Mouse (Mus musculus) subcutaneous adipose tissue, adult 2 months (tissue): Measurements from ENCODE around the gene Maip1. TPM values are rescaled to one million over a fixed set of nuclear protein-coding genes. Genes with fewer than 3 reads are reported as not detected.

Experiments used
- polyA plus RNA-seq: library from polyadenylated mRNA; depleted of rRNA; stranded (reverse); fragments of >200 nt; gene quantifications from 2 replicates; pipeline ENCODE4 v1.2.3, GENCODE M21; 2012; ENCODE audit warnings: low replicate concordance; rRNA removed

The Maip1 gene
- 6.6 and 8.5 TPM in 2 replicates for polyA plus RNA-seq

GRCm38 (mm10) chr1:57406187-57407151 is at the start of gene Maip1, which contains the start of gene Tyw5:
Maip1 (plus strand) TSS chr1:57406328.
Tyw5 (minus strand) TSS chr1:57407101.

DNA sequence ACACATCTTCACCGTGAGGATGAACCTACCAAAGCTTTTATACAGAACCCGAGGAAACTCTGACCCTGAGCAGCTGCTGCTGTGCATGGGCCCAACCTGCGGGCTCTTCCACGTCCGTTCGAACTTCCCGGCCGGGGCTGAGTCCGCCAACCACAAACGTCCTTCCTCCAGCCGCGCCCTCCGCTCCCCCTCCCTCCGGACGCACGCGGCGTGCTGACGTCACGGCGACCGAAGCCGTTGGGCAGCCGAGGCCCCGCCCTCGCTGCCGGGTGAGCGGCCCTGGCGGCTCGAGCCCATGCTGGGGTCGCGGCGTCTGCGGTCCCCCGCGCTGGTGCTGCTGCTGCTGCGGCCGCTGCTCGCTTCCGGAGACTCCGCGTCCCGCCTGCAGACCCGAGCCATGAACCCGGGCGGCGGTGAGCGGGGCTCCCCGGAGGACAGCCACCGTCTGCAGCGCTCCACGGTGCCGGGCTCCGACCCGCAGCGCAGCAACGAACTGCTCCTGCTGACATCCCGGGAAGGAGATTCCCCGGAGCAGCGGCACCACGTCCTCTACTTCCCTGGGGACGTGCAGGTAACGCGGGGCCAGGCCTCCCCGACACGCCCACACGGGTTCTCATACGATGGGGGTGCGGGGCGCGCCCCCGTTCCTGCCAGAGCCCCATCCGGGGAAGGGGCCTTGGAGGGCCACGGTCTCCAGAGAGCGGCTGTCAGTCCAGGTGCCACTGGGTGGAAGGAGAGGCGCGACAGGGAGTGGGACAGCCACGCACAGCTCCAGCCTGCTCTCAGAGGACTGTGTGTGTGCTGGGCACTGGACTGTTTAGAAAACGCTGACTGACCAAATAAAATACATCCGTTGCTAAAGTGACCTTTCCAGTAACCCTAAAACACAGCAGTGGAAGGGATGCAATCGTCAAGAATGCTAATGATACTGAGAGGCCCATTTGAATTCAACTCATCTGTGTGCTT is 28.5 kb upstream of the Maip1 start, which contains the start of gene 1700066M21Rik:
Gene 1700066M21Rik (plus strand): TSS at position 245 of the 966 bp plus-strand sequence.

Other genes with a start within 250 kb of the Maip1 start
- 5.4 and 10.4 TPM in 2 replicates for gene 1700066M21Rik, start 28.7 kb upstream of the Maip1 start, polyA plus RNA-seq
- 6.4 and 6.6 TPM in 2 replicates for gene Tyw5, start 773 bp downstream of the Maip1 start, polyA plus RNA-seq